Mouse (Mus musculus) cortical plate, adult 2 months (tissue): ENCODE data around the gene Tie1.

ENCODE experiments used
- CTCF ChIP-seq: fragments of 200-500 bp; IDR thresholded peaks from 2 replicates; pipeline ENCODE4 v1.5.1; 2011; ENCODE audit warnings: mild to moderate bottlenecking, control low read depth, low read length; ENCODE audit not compliant: insufficient read depth; ENCODE audit errors: extremely low read depth
- POLR2A ChIP-seq: fragments of 200-500 bp; IDR thresholded peaks from 2 replicates; pipeline ENCODE4 v1.6.1; 2011; ENCODE audit warnings: mild to moderate bottlenecking, low read length, control low read depth; ENCODE audit not compliant: insufficient read depth; ENCODE audit errors: extremely low read depth

GRCm38 (mm10) chr4:118457345-118457975, 32.4 kb downstream of the Tie1 start, which contains the start of gene Mpl:
- TF ChIP-seq CTCF (no peak), POLR2A (no peak)
